Mouse (Mus musculus) heart, postnatal 0 days (tissue): ENCODE measurements around the gene Fat3. TPM values are rescaled to one million over a fixed set of nuclear protein-coding genes. Genes with fewer than 3 reads are reported as not detected.

Source experiments
- ATAC-seq: fragments of 200-750 bp; cut with Nextera tagmentation; 2 replicates; pipeline ENCODE4 v1.8.0; 2017; ENCODE audit warnings: low read depth, moderate number of reproducible peaks, moderate library complexity; ENCODE audit not compliant: insufficient read depth
- DNase-seq: peaks from one replicate; pipeline ENCODE4 v3.0.0-alpha.2; 2016; ENCODE audit warnings: low spot score
- H3K27ac ChIP-seq: fragments of 300-500 bp; sonication (generic); 2 replicates; pipeline ENCODE4 v1.5.1; 2014; ENCODE audit warnings: low read depth, mild to moderate bottlenecking
- H3K27me3 ChIP-seq: fragments of 300-500 bp; sonication (generic); 2 replicates; pipeline ENCODE4 v1.6.1; 2014; ENCODE audit warnings: low read length, mixed read lengths; ENCODE audit not compliant: control insufficient read depth, insufficient read depth
- H3K36me3 ChIP-seq: fragments of 300-500 bp; sonication (generic); replicated peaks from 2 replicates; pipeline ENCODE4 v1.6.1; 2014; ENCODE audit warnings: low read length, mixed read lengths; ENCODE audit not compliant: control insufficient read depth, insufficient read depth
- H3K4me1 ChIP-seq: fragments of 300-500 bp; sonication (generic); 2 replicates; pipeline ENCODE4 v1.6.1; 2014; ENCODE audit warnings: antibody characterized with exemption; ENCODE audit not compliant: control insufficient read depth, insufficient read depth
- H3K4me2 ChIP-seq: fragments of 300-500 bp; sonication (generic); 2 replicates; pipeline ENCODE4 v1.6.1; 2014; ENCODE audit warnings: low read depth, mild to moderate bottlenecking, low read length, moderate library complexity
- H3K4me3 ChIP-seq: fragments of 300-500 bp; sonication (generic); 2 replicates; pipeline ENCODE4 v1.5.1; 2014; ENCODE audit warnings: low read depth, low read length
- H3K9ac ChIP-seq: fragments of 300-500 bp; sonication (generic); replicated peaks from 2 replicates; pipeline ENCODE4 v1.6.1; 2014; ENCODE audit warnings: low read depth, low read length, mixed read lengths
- H3K9me3 ChIP-seq: fragments of 300-500 bp; sonication (generic); replicated peaks from 2 replicates; pipeline ENCODE4 v1.6.1; 2016; ENCODE audit warnings: low read length; ENCODE audit not compliant: control insufficient read depth
- CTCF ChIP-seq: IDR thresholded peaks from 2 replicates; pipeline ENCODE4 v1.5.1; 2016; ENCODE audit warnings: antibody characterized with exemption, control low read depth, low read depth
- EP300 ChIP-seq: IDR thresholded peaks from 2 replicates; pipeline ENCODE4 v1.6.1; 2016; ENCODE audit warnings: antibody characterized with exemption, low read depth
- WGBS: fragments of 180-500 bp; shearing (Covaris S2); extraction: QIAGEN DNeasy Blood & Tissue Kit; methylation state at CpG from one replicate; pipeline ENCODE4 v1.1.7; 2014; 5-methylcytosine and 5-hydroxymethylcytosine counted together
- polyA plus RNA-seq: library from polyadenylated mRNA; unstranded; fragments of >200 nt; fragmentation: Nextera tagmentation; extraction: Ambion mirVana; gene quantifications from 2 replicates; pipeline ENCODE4 v1.2.1, GENCODE M21; 2015
- total RNA-seq: library from RNA; depleted of rRNA; stranded (reverse); fragments of >200 nt; gene quantifications from 2 replicates; pipeline ENCODE4 v1.2.3, GENCODE M21; 2014; ENCODE audit warnings: low replicate concordance

Fat3 gene
- total and polyA plus RNA-seq, 2 experiments from 2014 or later = 0.19 to 2.4 TPM

GRCm38 (mm10) chr9:16428589-16428988 lies 72.5 kb downstream of the Fat3 start:
- no peaks in the 10 kb centered on the region for H3K9me3 ChIP-seq
- no peaks in the 10 kb centered on the region for H3K27me3 ChIP-seq
- H3K9ac ChIP-seq = no peak overlapping the region
- no peak overlapping the region for H3K4me3 ChIP-seq
- TF ChIP-seq EP300 = no peak
- no peak for TF ChIP-seq CTCF
- DNase-seq (no peak), ATAC-seq (no peak)
- H3K27ac ChIP-seq = no peak overlapping the region
- WGBS = 81% methylated on average over 5 of the region's 5 CpGs
- no peaks in the 10 kb centered on the region for H3K36me3 ChIP-seq
- H3K4me1 ChIP-seq = no peaks in the 10 kb centered on the region
- H3K4me2 ChIP-seq = no peak overlapping the region

GRCm38 (mm10) chr9:16422707-16423106 lies 78.4 kb downstream of the Fat3 start:
- ATAC-seq (no peak), DNase-seq (no peak)
- no peaks in the 10 kb centered on the region for H3K27me3 ChIP-seq
- no peak overlapping the region for H3K4me3 ChIP-seq
- no peak overlapping the region for H3K4me2 ChIP-seq
- no peak overlapping the region for H3K27ac ChIP-seq
- 67% methylated on average over 2 of the region's 2 CpGs for WGBS
- no peaks in the 10 kb centered on the region for H3K4me1 ChIP-seq
- H3K36me3 ChIP-seq = no peaks in the 10 kb centered on the region
- no peaks in the 10 kb centered on the region for H3K9me3 ChIP-seq
- TF ChIP-seq EP300 (no peak), CTCF (no peak)
- H3K9ac ChIP-seq = no peak overlapping the region

GRCm38 (mm10) chr9:16402815-16403214 lies 98.3 kb downstream of the Fat3 start:
- Histone ChIP-seq H3K27me3 (no peaks in the 10 kb centered on the region), H3K4me3 (no peak overlapping the region), H3K4me2 (no peak overlapping the region), H3K9me3 (no peaks in the 10 kb centered on the region), H3K27ac (no peak overlapping the region), H3K9ac (no peak overlapping the region), H3K4me1 (0 out of 2 replicates have a peak, but pooled peaks cover 6% of the 10 kb centered on the region), H3K36me3 (no peaks in the 10 kb centered on the region)
- DNase-seq = no peak
- 62% methylated on average over 3 of the region's 3 CpGs for WGBS
- TF ChIP-seq CTCF (no peak), EP300 (no peak)
- no peak for ATAC-seq

- Histone ChIP-seq H3K9ac (no peak overlapping the region), H3K9me3 (no peaks in the 10 kb centered on the region), H3K36me3 (no peaks in the 10 kb centered on the region), H3K4me3 (no peak overlapping the region), H3K4me1 (0 out of 2 replicates have a peak, but pooled peaks cover 6% of the 10 kb centered on the region), H3K4me2 (no peak overlapping the region), H3K27me3 (no peaks in the 10 kb centered on the region), H3K27ac (no peak overlapping the region)
- TF ChIP-seq CTCF (no peak), EP300 (no peak)
- ATAC-seq (no peak), DNase-seq (no peak)
- WGBS = 67% methylated on average over 6 of the region's 6 CpGs
These were observed 102.1 kb downstream of the Fat3 start for GRCm38 (mm10) chr9:16398734-16399686.

- no peak overlapping the region for H3K27ac ChIP-seq
- H3K9ac ChIP-seq = no peak overlapping the region
- 72% methylated on average over 4 of the region's 4 CpGs for WGBS
- no peaks in the 10 kb centered on the region for H3K9me3 ChIP-seq
- H3K36me3 ChIP-seq = no peaks in the 10 kb centered on the region
- no peak overlapping the region for H3K4me3 ChIP-seq
- no peaks in the 10 kb centered on the region for H3K27me3 ChIP-seq
- ATAC-seq (no peak), DNase-seq (no peak)
- no peaks in the 10 kb centered on the region for H3K4me1 ChIP-seq
- H3K4me2 ChIP-seq = no peak overlapping the region
- TF ChIP-seq CTCF = no peak
- no peak for TF ChIP-seq EP300
These were observed 111.9 kb downstream of the Fat3 start for GRCm38 (mm10) chr9:16389141-16389540.

GRCm38 (mm10) chr9:16387527-16387926 lies 113.6 kb downstream of the Fat3 start:
- ATAC-seq = no peak
- TF ChIP-seq CTCF = no peak
- TF ChIP-seq EP300 = no peak
- DNase-seq = no peak
- H3K36me3 ChIP-seq = no peaks in the 10 kb centered on the region
- no peaks in the 10 kb centered on the region for H3K9me3 ChIP-seq
- no peak overlapping the region for H3K4me2 ChIP-seq
- H3K27me3 ChIP-seq = no peaks in the 10 kb centered on the region
- H3K9ac ChIP-seq = no peak overlapping the region
- H3K4me3 ChIP-seq = no peak overlapping the region
- no peak overlapping the region for H3K27ac ChIP-seq
- H3K4me1 ChIP-seq = no peaks in the 10 kb centered on the region
